Mouse (Mus musculus): ENCODE data around the gene Bbs7. TPM values are rescaled to one million over a fixed set of nuclear protein-coding genes. Genes with fewer than 3 reads are reported as not detected.

Bbs7 gene
- total and polyA plus RNA-seq, 2 experiments, result 0.65 to 6.1 TPM

- DNase-seq (ENCODE audit: extremely low read depth, low read depth, low spot score), result no peak
- TF ChIP-seq POLR2A (IDR thresholded peaks at IDR 0.05; ENCODE audit: extremely low read depth, insufficient read depth, low read length) (no peak), CTCF (IDR thresholded peaks at IDR 0.05; ENCODE audit: low read depth, low read length) (no peak)
- H3K4me1 ChIP-seq (ENCODE audit: control insufficient read depth, insufficient read depth, low read length), result peaks cover 4% of the 10 kb centered on the region; the same call in 1 of the 2 replicates
- 50% methylated on average over 2 of the region's 2 CpGs for WGBS
- no peaks in the 10 kb centered on the region for H3K27me3 ChIP-seq (ENCODE audit: control insufficient read depth, insufficient read depth, low read length)
- H3K4me3 ChIP-seq (ENCODE audit: insufficient read depth, low read depth, low read length), result no peak overlapping the region
- H3K9ac ChIP-seq (ENCODE audit: low read depth, low read length), result no peak overlapping the region
- no peaks in the 10 kb centered on the region for H3K79me2 ChIP-seq (ENCODE audit: control insufficient read depth, insufficient read depth, low read length)
- no peaks in the 10 kb centered on the region for H3K36me3 ChIP-seq (ENCODE audit: control insufficient read depth, insufficient read depth, low read length)
- no peak overlapping the region for H3K27ac ChIP-seq (replicated peaks; ENCODE audit: insufficient read depth, low read depth, low read length)
Observed at GRCm38 (mm10) chr3:36531242-36531641, 82.0 kb downstream of the Bbs7 start.

GRCm38 (mm10) chr3:36530781-36531180 lies 82.5 kb downstream of the Bbs7 start:
- no peak overlapping the region for H3K9ac ChIP-seq (ENCODE audit: low read depth, low read length)
- H3K79me2 ChIP-seq (ENCODE audit: control insufficient read depth, insufficient read depth, low read length), result no peaks in the 10 kb centered on the region
- H3K27me3 ChIP-seq (ENCODE audit: control insufficient read depth, insufficient read depth, low read length), result no peaks in the 10 kb centered on the region
- H3K4me3 ChIP-seq (ENCODE audit: insufficient read depth, low read depth, low read length), result no peak overlapping the region
- TF ChIP-seq CTCF (IDR thresholded peaks at IDR 0.05; ENCODE audit: low read depth, low read length), result no peak
- TF ChIP-seq POLR2A (IDR thresholded peaks at IDR 0.05; ENCODE audit: extremely low read depth, insufficient read depth, low read length), result no peak
- 95% methylated on average over 5 of the region's 5 CpGs for WGBS
- H3K4me1 ChIP-seq (ENCODE audit: control insufficient read depth, insufficient read depth, low read length), result peaks cover 4% of the 10 kb centered on the region; the same call in 1 of the 2 replicates
- H3K36me3 ChIP-seq (ENCODE audit: control insufficient read depth, insufficient read depth, low read length), result no peaks in the 10 kb centered on the region
- H3K27ac ChIP-seq (replicated peaks; ENCODE audit: insufficient read depth, low read depth, low read length), result no peak overlapping the region
- no peak for DNase-seq (ENCODE audit: extremely low read depth, low read depth, low spot score)

GRCm38 (mm10) chr3:36530345-36530744 lies 82.9 kb downstream of the Bbs7 start:
- H3K4me1 ChIP-seq (ENCODE audit: control insufficient read depth, insufficient read depth, low read length), result peaks cover 4% of the 10 kb centered on the region; the same call in 1 of the 2 replicates
- DNase-seq (ENCODE audit: extremely low read depth, low read depth, low spot score), result no peak

GRCm38 (mm10) chr3:36524466-36524865 lies 88.8 kb downstream of the Bbs7 start:
- peaks cover 12% of the 10 kb centered on the region for H3K27me3 ChIP-seq (ENCODE audit: control insufficient read depth, insufficient read depth, low read length)
- no peak for DNase-seq (ENCODE audit: extremely low read depth, low read depth, low spot score)
- peaks cover 3% of the 10 kb centered on the region; the same call in 1 of the 2 replicates for H3K4me1 ChIP-seq (ENCODE audit: control insufficient read depth, insufficient read depth, low read length)
- H3K4me3 ChIP-seq (ENCODE audit: insufficient read depth, low read depth, low read length), result no peak overlapping the region
- no peak overlapping the region for H3K9ac ChIP-seq (ENCODE audit: low read depth, low read length)
- no peak overlapping the region for H3K27ac ChIP-seq (replicated peaks; ENCODE audit: insufficient read depth, low read depth, low read length)
- no peaks in the 10 kb centered on the region for H3K79me2 ChIP-seq (ENCODE audit: control insufficient read depth, insufficient read depth, low read length)
- WGBS, result 70% methylated on average over 3 of the region's 3 CpGs
- H3K36me3 ChIP-seq (ENCODE audit: control insufficient read depth, insufficient read depth, low read length), result no peaks in the 10 kb centered on the region
- TF ChIP-seq CTCF (IDR thresholded peaks at IDR 0.05; ENCODE audit: low read depth, low read length), result no peak
- no peak for TF ChIP-seq POLR2A (IDR thresholded peaks at IDR 0.05; ENCODE audit: extremely low read depth, insufficient read depth, low read length)

More at GRCm38 (mm10) chr3:36530345-36530744, 82.9 kb downstream of the Bbs7 start:
- Histone ChIP-seq H3K4me3 (ENCODE audit: insufficient read depth, low read depth, low read length) (no peak overlapping the region), H3K27me3 (ENCODE audit: control insufficient read depth, insufficient read depth, low read length) (no peaks in the 10 kb centered on the region), H3K79me2 (ENCODE audit: control insufficient read depth, insufficient read depth, low read length) (no peaks in the 10 kb centered on the region), H3K36me3 (ENCODE audit: control insufficient read depth, insufficient read depth, low read length) (no peaks in the 10 kb centered on the region), H3K9ac (ENCODE audit: low read depth, low read length) (no peak overlapping the region), H3K27ac (replicated peaks; ENCODE audit: insufficient read depth, low read depth, low read length) (no peak overlapping the region)
- TF ChIP-seq CTCF (IDR thresholded peaks at IDR 0.05; ENCODE audit: low read depth, low read length), result no peak
- TF ChIP-seq POLR2A (IDR thresholded peaks at IDR 0.05; ENCODE audit: extremely low read depth, insufficient read depth, low read length), result no peak
- 97% methylated on average over 6 of the region's 6 CpGs for WGBS

Other genes starting within 250 kb of the Bbs7 start
- gene Anxa5, start 137.6 kb downstream of the Bbs7 start, total RNA-seq (2014; rRNA removed), result 77.4 and 95.0 TPM in 2 replicates
- 152 and 159 TPM in 2 replicates for gene Anxa5, start 137.6 kb downstream of the Bbs7 start, polyA plus RNA-seq (2012; rRNA removed)
- gene 1810062G17Rik, start 137.5 kb downstream of the Bbs7 start, total RNA-seq (2014; rRNA removed), result 1.4 and 1.7 TPM in 2 replicates
- gene 1810062G17Rik, start 137.5 kb downstream of the Bbs7 start, polyA plus RNA-seq (2012; rRNA removed), result 0.87 and 0.91 TPM in 2 replicates
- gene Gm11549, start 91.7 kb downstream of the Bbs7 start, total RNA-seq (2014; rRNA removed), result not detected in 2 replicates
- not detected in 2 replicates for gene Gm11549, start 91.7 kb downstream of the Bbs7 start, polyA plus RNA-seq (2012; rRNA removed)
- 13.4 and 15.6 TPM in 2 replicates for gene Exosc9, start 60.9 kb downstream of the Bbs7 start, total RNA-seq (2014; rRNA removed)
- 4.8 and 6.3 TPM in 2 replicates for gene Exosc9, start 60.9 kb downstream of the Bbs7 start, polyA plus RNA-seq (2012; rRNA removed)
- 0.74 and 3.8 TPM in 2 replicates for gene Ccna2, start 41.3 kb downstream of the Bbs7 start, total RNA-seq (2014; rRNA removed)
- 0.50 and 0.67 TPM in 2 replicates for gene Ccna2, start 41.3 kb downstream of the Bbs7 start, polyA plus RNA-seq (2012; rRNA removed)
- gene Trpc3, start 76.7 kb upstream of the Bbs7 start, total RNA-seq (2014; rRNA removed), result 0.46 and 0.87 TPM in 2 replicates
- gene Trpc3, start 76.7 kb upstream of the Bbs7 start, polyA plus RNA-seq (2012; rRNA removed), result 0.21 and 0.27 TPM in 2 replicates
- 37.9 and 39.9 TPM in 2 replicates for gene 4932438A13Rik, start 249.6 kb upstream of the Bbs7 start, total RNA-seq (2014; rRNA removed)
- 5.9 TPM in 2 replicates for gene 4932438A13Rik, start 249.6 kb upstream of the Bbs7 start, polyA plus RNA-seq (2012; rRNA removed)